Mouse (Mus musculus): ENCODE measurements around the gene Dcaf11. TPM values are rescaled to one million over a fixed set of nuclear protein-coding genes. Genes with fewer than 3 reads are reported as not detected.

Dcaf11 gene
- 132 and 151 TPM in 2 replicates for polyA plus RNA-seq (2012; rRNA removed)

DNA sequence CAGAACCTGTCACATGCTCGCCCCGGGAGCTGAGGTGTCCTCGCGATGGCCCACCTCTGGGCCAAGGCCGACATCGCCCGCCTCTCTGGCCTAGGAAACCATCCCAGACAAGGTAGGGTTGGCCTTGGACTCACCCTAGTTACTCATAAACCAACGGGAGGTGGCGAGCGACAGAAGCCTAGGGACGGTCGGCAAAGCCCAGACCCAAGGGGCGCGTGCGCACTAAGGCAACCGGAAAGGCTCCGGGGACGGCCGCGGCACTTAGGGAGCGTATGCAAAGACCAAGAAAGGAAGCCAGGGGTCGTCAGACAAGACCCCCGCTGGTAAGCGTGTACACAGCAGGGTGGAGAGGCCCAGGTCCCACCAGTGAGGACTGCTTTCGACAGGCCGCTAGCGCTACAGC, at the start of gene Dcaf11:
Gene Dcaf11 (plus strand): TSS at position 208 of the 403 bp plus-strand sequence.

DNA sequence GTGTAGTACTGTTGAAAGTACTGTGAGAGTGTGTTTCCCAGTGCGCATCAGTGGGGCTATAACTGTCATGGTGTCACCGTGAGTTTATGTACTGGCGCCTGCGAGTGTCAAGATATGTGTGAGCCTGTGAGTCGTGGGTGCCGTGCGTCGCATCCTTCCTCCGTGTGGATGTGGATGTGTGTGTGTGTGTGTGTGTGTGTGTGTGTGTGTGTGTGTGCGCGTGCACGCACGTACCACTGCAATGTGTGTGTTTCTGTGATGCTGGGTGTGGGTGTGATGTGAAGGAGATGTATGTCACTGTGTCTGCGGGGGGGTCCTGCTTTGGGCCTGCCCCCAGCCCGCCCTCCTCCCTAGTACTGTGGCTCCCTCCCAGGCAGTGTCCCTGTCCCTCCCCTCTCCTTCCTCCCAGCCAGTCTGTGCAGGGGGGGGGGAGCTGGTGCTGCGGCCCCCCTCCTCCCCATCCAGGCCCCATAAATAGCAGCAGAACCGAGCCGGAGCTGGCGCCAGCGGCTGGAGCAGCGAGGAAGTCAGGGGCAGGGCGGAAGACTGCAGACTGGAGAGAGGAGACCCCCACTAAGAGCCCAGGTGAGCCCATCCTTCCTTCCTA, 49.6 kb upstream of the Dcaf11 start, which contains the start of gene Cpne6:
Gene Cpne6 (plus strand): TSS at position 321 of the 607 bp plus-strand sequence.

DNA sequence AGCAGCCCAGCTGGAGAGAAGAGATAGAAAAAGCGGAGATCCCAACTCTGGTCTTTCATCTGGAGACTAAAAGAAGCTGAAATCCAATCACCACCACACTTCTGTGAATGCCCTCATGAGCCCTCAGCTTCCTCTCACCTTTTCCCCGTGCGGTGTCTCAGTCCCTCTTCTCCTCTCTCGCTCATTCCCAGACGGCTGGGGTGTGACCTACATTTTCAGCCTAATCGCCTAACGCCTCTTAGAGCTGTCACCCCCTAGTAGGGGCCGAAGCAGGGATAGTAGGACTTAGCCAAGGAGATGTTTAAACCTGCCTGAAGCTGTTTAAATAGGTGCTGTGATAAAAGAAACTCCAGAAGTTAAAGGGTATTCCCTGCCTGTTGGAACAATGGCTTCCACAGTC, 35.0 kb upstream of the Dcaf11 start, which contains the start of gene Nrl:
Gene Nrl (minus strand): TSS at position 197 of the 400 bp plus-strand sequence.

DNA sequence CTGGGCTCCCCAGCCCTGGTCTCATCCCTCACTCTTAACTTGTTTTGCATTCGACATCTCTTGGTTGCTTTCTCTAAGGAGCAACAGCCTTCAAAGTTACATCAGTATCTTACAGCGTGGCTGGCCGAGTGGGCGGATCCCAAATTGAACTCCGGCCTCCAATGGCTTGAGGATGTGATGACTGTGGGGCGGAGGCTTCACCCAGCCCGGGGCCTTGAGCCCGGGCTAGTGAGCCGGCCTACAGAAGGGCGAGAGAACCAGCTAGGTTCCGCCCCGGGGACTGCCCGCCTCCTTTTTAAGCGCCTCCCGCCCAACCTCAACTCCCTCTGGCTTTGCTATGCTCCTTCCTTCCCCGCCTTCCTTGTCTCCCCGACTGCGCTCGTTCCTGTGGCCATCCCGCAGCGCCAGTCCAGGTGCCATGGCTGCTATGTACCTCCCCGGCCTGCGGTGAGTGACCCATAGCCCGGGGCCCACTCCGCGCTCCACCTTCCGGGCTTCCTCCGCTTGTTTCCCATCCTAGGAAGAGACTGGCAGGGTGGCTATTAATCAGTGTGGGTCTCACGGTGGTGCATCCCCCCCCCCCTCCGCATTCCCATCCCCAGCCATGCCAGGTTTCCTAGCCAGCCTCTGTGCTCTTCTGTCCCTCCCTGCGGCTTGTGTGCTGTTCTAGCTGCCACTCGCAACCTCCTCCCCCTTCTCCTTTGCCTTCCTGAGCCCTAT, 19.6 kb upstream of the Dcaf11 start, which contains the start of gene Pck2:
Gene Pck2 (plus strand): TSS at position 200 of the 720 bp plus-strand sequence.

DNA sequence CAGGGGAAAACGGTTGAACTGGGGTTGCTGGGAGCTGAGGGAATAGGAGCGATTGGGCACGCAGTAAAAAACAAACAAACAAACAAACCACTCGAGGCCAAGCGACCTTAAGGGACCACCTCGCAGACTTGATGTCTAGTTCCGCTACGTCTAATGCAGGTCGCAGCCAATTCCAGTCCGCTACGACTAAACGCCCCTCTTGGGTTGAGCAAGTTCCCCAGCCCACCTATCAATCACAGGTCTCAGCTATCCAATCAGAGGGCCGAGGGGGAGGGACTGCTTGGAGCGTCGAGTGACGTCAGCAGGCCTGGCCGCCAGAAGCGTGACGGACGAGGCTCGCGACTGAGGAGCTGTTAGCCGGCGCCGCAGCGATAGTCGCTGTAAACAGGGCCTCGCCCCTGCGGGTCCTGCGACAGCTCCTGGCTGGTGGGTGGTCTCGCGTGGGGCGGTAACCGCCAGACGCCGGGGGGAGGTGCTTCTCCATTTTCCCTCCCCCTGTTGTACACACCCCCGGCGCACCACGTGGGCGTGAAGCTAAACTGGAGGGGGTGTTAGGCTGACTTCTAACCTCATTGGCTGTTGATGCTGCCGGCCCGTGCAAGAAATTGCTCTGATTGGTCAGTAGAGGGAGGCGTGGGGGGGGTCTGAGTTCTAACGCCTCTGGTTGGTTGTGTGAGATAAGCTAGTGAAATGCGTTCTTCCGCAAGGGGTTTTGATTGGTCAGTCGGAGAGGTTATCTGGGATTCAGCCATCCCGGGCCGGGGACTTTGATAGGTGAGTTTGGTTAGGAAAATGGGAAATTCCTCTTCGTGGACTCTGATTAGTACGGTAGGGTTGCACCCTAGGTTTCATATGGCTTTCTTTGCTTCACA, 632 bp downstream of the Dcaf11 start, which contains the start of gene A730061H03Rik:
Gene A730061H03Rik (minus strand): TSS at position 205 of the 872 bp plus-strand sequence.

DNA sequence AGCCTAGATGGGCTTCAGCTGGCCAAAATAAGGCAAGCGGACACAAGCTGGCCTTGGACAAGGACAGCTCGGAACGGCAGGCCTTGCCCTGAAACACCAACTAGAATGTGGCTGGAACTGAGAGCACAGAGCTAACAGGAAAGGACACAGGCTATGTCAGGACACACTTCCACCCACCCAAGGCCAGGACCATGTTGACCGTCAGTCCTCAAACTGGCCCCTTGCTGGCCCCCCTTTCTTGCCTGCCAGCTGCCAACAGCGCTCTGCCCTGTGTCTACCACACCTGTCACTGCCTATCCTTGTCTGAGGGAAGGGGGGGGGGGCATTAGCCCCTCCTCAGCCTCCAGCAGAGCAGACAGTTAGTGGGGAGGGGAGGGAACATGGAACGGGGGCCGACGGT, 15.5 kb downstream of the Dcaf11 start, which contains the start of gene Fitm1:
Gene Fitm1 (plus strand): TSS at position 316 of the 400 bp plus-strand sequence.

DNA sequence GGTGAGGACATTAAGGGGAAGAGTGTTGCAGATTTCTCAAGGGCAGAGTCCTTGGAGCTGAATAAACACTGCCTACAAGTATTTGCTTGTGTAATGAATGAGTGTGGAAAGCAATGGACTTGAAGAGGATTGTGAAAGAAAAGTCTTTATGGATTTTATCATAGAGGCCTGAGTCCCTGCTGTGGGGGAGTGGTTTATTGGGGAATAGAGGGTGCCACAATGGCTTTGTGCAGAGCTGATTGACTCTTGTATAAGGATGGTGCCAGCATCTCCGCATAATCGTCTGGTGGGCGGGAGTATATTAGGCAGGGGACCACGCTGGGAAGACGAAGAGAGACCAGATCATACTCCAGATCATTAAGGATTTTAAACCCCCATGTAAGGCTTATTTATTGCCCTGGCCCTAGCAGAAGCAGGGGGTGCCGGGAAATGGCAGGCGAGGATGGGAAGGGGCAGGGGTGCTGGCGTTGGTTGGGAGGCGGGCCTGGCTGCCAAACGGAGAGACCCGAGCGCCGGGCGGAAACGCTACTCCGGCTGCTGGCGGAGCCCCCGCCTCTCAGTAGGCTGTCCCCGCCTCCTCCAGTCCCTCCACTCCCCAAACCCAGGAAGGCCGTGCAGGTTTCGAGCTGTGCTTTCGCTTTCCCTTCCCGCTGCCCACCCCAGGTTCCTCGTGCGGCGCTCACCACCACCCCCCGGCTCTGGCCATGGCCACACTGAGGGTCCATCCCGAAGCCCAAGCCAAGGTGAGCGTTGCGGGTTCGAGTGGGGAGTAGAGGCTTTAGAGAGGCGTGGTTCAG, 18.3 kb downstream of the Dcaf11 start, which contains the start of gene Psme1:
Gene Psme1 (plus strand): TSS at position 253 of the 797 bp plus-strand sequence.

DNA sequence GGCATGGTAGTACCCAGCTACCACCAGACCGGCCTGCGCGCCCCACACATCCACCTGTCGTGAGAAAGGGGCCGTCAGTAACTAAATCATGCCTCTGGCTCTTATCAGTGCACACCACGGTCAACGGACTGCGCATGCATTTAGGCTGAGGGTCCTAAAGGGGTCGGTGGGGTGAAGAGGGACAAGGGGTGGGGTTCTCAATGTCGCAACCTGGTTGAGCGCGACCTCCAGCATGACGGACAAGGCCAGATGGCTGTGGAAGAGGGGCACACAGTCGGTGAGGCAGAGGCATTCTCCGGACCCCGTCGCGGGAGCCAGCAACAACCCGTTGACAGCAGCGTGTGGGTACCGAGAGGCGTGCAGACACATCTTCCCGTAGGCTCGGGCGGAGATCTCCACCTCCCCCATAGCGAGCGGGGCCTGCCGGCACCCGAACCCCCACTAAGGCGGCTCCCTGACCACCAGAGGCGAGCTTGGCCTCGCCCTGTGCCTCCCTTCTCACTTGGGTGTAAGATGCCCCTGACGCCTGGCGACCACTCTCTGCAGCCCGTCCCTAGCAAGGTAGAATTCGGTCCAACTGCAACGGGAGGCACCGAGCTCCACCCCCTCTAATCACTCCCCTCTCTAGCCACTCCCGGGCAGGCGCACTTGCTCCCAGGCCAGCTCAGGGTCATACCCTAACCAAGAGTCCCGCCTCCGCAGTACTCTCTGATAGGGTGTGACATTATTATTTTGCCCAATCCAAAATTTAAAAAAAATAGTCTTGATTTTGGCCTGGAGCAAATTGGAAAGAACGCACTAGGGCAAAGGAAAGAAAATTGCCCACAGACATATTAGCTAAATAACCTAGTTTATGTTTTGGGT, 25.1 kb downstream of the Dcaf11 start, which contains the start of gene Emc9:
Gene Emc9 (minus strand): TSS at position 601 of the 864 bp plus-strand sequence.

DNA sequence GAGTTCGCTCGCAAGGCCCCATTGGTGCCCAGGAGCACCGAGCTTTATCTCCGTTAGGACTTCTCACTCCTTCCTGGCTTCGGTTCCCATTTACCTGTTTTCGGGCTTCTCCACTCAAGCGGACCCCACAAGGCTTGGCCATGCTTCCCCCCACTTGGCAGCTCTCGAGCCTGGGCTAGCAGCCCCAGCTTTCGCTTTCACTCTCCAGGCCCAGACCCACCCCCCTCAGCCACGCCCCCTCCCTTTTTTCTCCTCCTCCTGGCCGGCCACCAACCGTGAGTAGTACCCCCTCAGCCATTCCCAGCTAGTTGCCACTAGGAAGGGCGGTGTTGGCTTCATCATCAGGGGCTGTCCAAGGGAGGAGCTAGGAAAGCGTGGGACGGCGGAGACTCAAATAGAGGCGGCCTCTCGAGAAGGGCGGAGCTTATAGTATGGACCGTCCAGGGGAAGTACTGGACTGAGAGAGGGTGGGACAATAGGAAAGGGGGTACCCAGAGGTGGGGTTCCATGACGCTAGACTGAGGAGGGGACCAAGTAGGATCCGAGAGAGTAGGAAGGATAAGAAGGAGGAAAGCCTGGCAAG, 31.0 kb downstream of the Dcaf11 start, which contains the start of gene Psme2:
Gene Psme2 (minus strand): TSS at position 366 of the 583 bp plus-strand sequence.

DNA sequence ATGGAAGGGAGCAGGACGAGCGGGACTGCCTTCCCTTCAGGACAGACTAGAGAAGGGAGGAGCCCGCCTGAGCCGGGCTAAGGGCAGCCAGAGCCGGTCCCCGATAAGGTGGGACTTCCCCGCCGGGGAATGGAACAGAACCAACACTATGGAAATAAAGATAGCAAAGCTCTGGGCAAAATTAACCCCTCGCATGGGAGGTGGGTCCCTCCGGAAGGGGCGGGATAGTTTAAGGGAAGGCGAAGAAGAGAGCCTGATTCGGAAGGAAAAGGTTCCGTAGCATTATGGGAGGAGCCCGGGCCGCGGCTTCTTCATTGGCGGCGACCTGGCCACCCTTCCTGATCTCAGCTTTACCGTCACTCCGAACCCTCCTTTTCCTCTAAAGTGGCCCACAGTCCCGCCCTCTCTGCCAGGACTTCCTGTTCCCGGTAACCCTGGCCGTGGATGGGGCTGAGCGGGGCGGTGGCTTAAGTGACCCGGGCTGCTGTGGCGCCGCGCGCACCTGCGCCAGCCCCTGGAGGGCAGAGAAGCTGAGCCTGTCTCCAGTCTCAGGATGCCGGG, 31.6 kb downstream of the Dcaf11 start, which contains the start of gene Rnf31:
Gene Rnf31 (plus strand): TSS at position 378 of the 561 bp plus-strand sequence.

DNA sequence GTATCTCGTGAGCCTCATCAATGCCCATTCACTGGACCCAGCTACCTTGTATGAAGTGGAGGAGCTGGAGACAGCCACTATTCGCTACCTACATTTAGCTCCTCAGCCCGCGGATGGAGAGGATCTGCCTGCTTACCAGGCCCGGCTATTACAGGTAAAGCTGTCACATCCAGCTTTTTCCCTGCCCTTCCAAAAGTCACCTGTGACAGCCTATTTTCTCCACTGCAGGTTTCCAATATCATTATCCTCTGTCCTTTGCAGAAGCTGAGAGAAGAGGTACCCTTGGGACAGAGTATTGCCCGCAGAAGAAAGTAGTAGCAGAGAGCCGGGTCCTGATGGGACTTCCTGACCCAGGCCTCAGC, 43.4 kb downstream of the Dcaf11 start, which contains the start of gene Irf9:
Gene Irf9 (plus strand): TSS at position 301 of the 362 bp plus-strand sequence.

DNA sequence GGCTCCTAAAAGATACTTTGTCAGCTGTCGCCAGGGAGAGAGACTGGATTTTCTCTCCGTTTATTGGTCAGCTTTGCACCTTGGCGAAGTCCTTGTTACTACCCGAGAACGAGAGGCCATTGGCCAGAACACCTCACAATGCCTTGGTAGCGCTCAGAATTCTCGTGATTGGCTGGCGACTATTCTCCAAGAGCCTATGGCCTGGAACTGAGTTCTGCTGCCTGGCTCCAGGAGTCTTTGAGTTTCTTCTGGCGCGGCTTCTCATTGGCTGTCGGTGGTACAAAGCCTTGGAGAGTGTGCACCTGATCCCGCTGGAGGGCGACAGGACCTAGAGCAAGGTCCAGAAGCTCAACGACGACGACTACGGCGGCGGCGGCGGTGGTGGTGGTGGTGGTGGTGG, 58.0 kb downstream of the Dcaf11 start, which contains the start of gene Rec8:
Gene Rec8 (plus strand): TSS at position 216 of the 400 bp plus-strand sequence.

Other genes starting within 250 kb of the Dcaf11 start
- 37.1 and 41.5 TPM in 2 replicates for gene Dhrs4, start 81.2 kb upstream of the Dcaf11 start, polyA plus RNA-seq (2012; rRNA removed)
- 2.1 and 5.1 TPM in 2 replicates for gene Carmil3, start 69.4 kb upstream of the Dcaf11 start, polyA plus RNA-seq (2012; rRNA removed)
- 0.24 and 0.66 TPM in 2 replicates for gene Cpne6, start 49.6 kb upstream of the Dcaf11 start, polyA plus RNA-seq (2012; rRNA removed)
- gene Nrl, start 35.0 kb upstream of the Dcaf11 start, polyA plus RNA-seq (2012; rRNA removed), result not detected in 2 replicates
- gene Pck2, start 19.7 kb upstream of the Dcaf11 start, polyA plus RNA-seq (2012; rRNA removed), result 45.8 and 47.0 TPM in 2 replicates
- gene A730061H03Rik, start 400 bp downstream of the Dcaf11 start, polyA plus RNA-seq (2012; rRNA removed), result 0.83 TPM in 1 of 2 replicates, not detected in the other
- 0.16 and 0.64 TPM in 2 replicates for gene Fitm1, start 15.6 kb downstream of the Dcaf11 start, polyA plus RNA-seq (2012; rRNA removed)
- 60.5 and 62.2 TPM in 2 replicates for gene Psme1, start 18.1 kb downstream of the Dcaf11 start, polyA plus RNA-seq (2012; rRNA removed)
- gene Emc9, start 25.3 kb downstream of the Dcaf11 start, polyA plus RNA-seq (2012; rRNA removed), result 14.9 and 15.9 TPM in 2 replicates
- 67.0 and 77.2 TPM in 2 replicates for gene Psme2, start 31.1 kb downstream of the Dcaf11 start, polyA plus RNA-seq (2012; rRNA removed)
- 42.8 and 44.3 TPM in 2 replicates for gene Rnf31, start 31.7 kb downstream of the Dcaf11 start, polyA plus RNA-seq (2012; rRNA removed)
- 50.4 and 62.3 TPM in 2 replicates for gene Irf9, start 43.6 kb downstream of the Dcaf11 start, polyA plus RNA-seq (2012; rRNA removed)
- 0.84 and 4.8 TPM in 2 replicates for gene Rec8, start 58.0 kb downstream of the Dcaf11 start, polyA plus RNA-seq (2012; rRNA removed)
- 57.2 and 66.6 TPM in 2 replicates for gene Ipo4, start 76.0 kb downstream of the Dcaf11 start, polyA plus RNA-seq (2012; rRNA removed)
- 8.0 and 15.1 TPM in 2 replicates for gene Gm49378, start 77.9 kb downstream of the Dcaf11 start, polyA plus RNA-seq (2012; rRNA removed)
- gene Tm9sf1, start 83.8 kb downstream of the Dcaf11 start, polyA plus RNA-seq (2012; rRNA removed), result 125 and 156 TPM in 2 replicates
- gene Tssk4, start 90.2 kb downstream of the Dcaf11 start, polyA plus RNA-seq (2012; rRNA removed), result 3.1 and 3.2 TPM in 2 replicates
- 31.8 and 34.4 TPM in 2 replicates for gene Mdp1, start 100.5 kb downstream of the Dcaf11 start, polyA plus RNA-seq (2012; rRNA removed)
- gene Gmpr2, start 111.9 kb downstream of the Dcaf11 start, polyA plus RNA-seq (2012; rRNA removed), result 9.8 and 10.0 TPM in 2 replicates
- 171 and 229 TPM in 2 replicates for gene Nedd8, start 112.1 kb downstream of the Dcaf11 start, polyA plus RNA-seq (2012; rRNA removed)
- 9.6 and 11.9 TPM in 2 replicates for gene Tinf2, start 121.8 kb downstream of the Dcaf11 start, polyA plus RNA-seq (2012; rRNA removed)
- gene Tgm1, start 153.9 kb downstream of the Dcaf11 start, polyA plus RNA-seq (2012; rRNA removed), result 0.56 and 0.90 TPM in 2 replicates
- 46.1 and 50.9 TPM in 2 replicates for gene Rabggta, start 162.3 kb downstream of the Dcaf11 start, polyA plus RNA-seq (2012; rRNA removed)
- gene Dhrs1, start 185.7 kb downstream of the Dcaf11 start, polyA plus RNA-seq (2012; rRNA removed), result 60.1 and 67.8 TPM in 2 replicates
- 10.2 and 12.2 TPM in 2 replicates for gene Nop9, start 185.7 kb downstream of the Dcaf11 start, polyA plus RNA-seq (2012; rRNA removed)
- gene Cideb, start 198.5 kb downstream of the Dcaf11 start, polyA plus RNA-seq (2012; rRNA removed), result 78.1 and 83.2 TPM in 2 replicates
- gene Ltb4r2, start 201.4 kb downstream of the Dcaf11 start, polyA plus RNA-seq (2012; rRNA removed), result 1.9 and 2.0 TPM in 2 replicates
- gene Ltb4r1, start 206.0 kb downstream of the Dcaf11 start, polyA plus RNA-seq (2012; rRNA removed), result 1.5 and 2.1 TPM in 2 replicates
- gene Adcy4, start 224.1 kb downstream of the Dcaf11 start, polyA plus RNA-seq (2012; rRNA removed), result 7.3 and 12.7 TPM in 2 replicates
- gene Ripk3, start 228.9 kb downstream of the Dcaf11 start, polyA plus RNA-seq (2012; rRNA removed), result 29.1 and 36.1 TPM in 2 replicates